ENCODE assay signal across 8 mouse cellular contexts in the genomic region with DNA sequence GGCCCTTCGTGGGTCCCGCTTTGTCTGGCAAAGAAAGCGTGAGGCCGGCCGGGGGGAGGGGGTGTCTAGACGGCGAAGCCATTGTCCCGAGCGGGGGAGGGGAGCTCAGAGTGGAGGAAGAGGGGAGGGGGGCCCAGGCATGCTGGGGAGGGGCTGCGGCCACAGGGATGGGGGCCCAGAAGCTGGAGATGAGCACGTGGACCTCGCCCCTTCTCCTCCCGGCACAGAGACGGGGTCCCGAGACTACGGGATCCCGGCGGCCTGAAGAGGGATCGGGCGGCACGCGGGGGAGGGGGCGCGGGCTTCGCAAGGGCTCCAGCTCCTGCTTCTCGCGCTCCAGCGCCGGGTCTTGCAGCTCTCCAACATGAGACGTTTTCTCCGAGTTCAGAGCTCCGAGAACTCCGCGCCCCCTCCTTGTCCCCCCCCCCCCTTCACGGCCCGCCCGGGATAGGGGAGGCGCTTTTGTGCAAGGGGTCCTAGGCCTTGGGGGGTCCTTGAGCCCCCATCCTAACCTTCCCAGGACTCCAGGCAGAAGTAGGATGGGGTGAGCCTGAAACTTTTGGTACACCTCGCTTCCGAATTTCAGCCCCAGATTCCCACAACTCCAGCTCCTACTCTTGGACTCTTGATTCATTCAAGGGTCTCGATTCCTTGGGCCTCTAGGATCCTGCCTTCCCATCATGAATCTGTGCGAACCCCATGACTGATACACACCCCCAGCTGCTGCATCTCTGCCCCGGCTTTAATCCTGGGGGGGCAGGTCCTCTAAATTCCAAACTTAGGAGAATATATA. TPM values are rescaled to one million over a fixed set of nuclear protein-coding genes. Genes with fewer than 3 reads are reported as not detected.
DNase-seq lines count a peak whose midpoint lies in the region; ATAC-seq and TF ChIP-seq lines count a peak whose summit lies in the region.

No protein-coding gene starts in this region.

- no peak for TF ChIP-seq CTCF in layer of hippocampus, adult 2 months (conservative IDR thresholded peaks at IDR 0.05)

- ATAC-seq in kidney, embryonic 16.5 days (ENCODE audit: low FRiP score, low TSS enrichment), result peak; percentile 41
- no peak for ATAC-seq in inflammation-experienced regulatory T-cells, adult 6 months

- no peak for DNase-seq in layer of hippocampus, adult 2 months (ENCODE audit: low spot score in 2 of 2)
- DNase-seq in layer of hippocampus, adult 11-12 months (ENCODE audit: low spot score), result no peak
- peak; percentile 86 for DNase-seq in R1 (ENCODE audit: low read depth, low spot score)
- peak; percentile 90 for DNase-seq in forelimb bud, embryonic 11.5 days (ENCODE audit: low read depth, low spot score)
- peak; percentile 93 for DNase-seq in mesoderm, embryonic 11.5 days (ENCODE audit: low read depth, low spot score)
- DNase-seq in testis, postnatal 10 days (ENCODE audit: low spot score), result peak; percentile 86

- H3K4me2 ChIP-seq in kidney, embryonic 16.5 days (replicated peaks; ENCODE audit: low read depth, low read length), result peak overlapping the region; percentile 81

- H3K36me3 ChIP-seq in kidney, embryonic 16.5 days (ENCODE audit: insufficient read depth, low read length), result no peaks in the 10 kb centered on the region

- H3K27ac ChIP-seq in layer of hippocampus, adult 2 months, result peak overlapping the region; percentile 28; the same call in 1 of the 2 replicates
- H3K27ac ChIP-seq in kidney, embryonic 16.5 days (ENCODE audit: low read length), result peak overlapping the region; percentile 91

- peaks cover 41% of the 10 kb centered on the region for H3K4me1 ChIP-seq in kidney, embryonic 16.5 days (ENCODE audit: insufficient read depth, low read length)

- H3K4me3 ChIP-seq in layer of hippocampus, adult 2 months, result peak overlapping the region; percentile 51
- peak overlapping the region; percentile 70 for H3K4me3 ChIP-seq in kidney, embryonic 16.5 days (ENCODE audit: low read length)

- no peaks in the 10 kb centered on the region for H3K9me3 ChIP-seq in kidney, embryonic 16.5 days (ENCODE audit: low read length)

- H3K9ac ChIP-seq in kidney, embryonic 16.5 days (replicated peaks; ENCODE audit: low read length), result peak overlapping the region; percentile 89

- WGBS in kidney, embryonic 16.5 days, result under 1% methylated on average over 37 of the region's 43 CpGs

- H3K27me3 ChIP-seq in kidney, embryonic 16.5 days (ENCODE audit: insufficient read depth, low read length), result no peaks in the 10 kb centered on the region

RNA-seq across cellular contexts. Expression of a gene that starts 0.7 kb away (rescaled TPM):
- total RNA-seq in layer of hippocampus, adult 2 months (2021), result 1 to 10 TPM; 7.2 to 7.7 TPM
- polyA plus RNA-seq in kidney, embryonic 16.5 days (2015; fragmentation: Nextera tagmentation; extraction: Ambion mirVana), result 13.6 and 15.0 TPM in 2 replicates
- polyA plus RNA-seq in inflammation-experienced regulatory T-cells, adult 6 months (2017; shearing (Covaris generic)), result not detected

RNA-seq across cellular contexts. Expression of a gene that starts 23.4 kb away (rescaled TPM):
- total RNA-seq in layer of hippocampus, adult 2 months (2021), result under 1 TPM; 0.42 to 0.44 TPM
- polyA plus RNA-seq in kidney, embryonic 16.5 days (2015; fragmentation: Nextera tagmentation; extraction: Ambion mirVana), result 0.19 and 0.37 TPM in 2 replicates
- under 1 TPM in 2 of 3 experiments, not detected in 1; 0.15 to 0.23 TPM for polyA plus RNA-seq in inflammation-experienced regulatory T-cells, adult 6 months (2017; shearing (Covaris generic))

Comparison
In these comparisons a context has a peak if more than half of its experiments do, and no peak if none do; other contexts are left out.
1. DNase-seq: peak in R1 (single experiment), forelimb bud, embryonic 11.5 days (single experiment), mesoderm, embryonic 11.5 days (single experiment) and testis, postnatal 10 days (single experiment); none in layer of hippocampus, adult 2 months (0 of 2) and layer of hippocampus, adult 11-12 months (single experiment).
2. RNA of a gene that starts 0.7 kb away (polyA plus RNA-seq): 13.6 to 15.0 TPM in kidney, embryonic 16.5 days; not detected in inflammation-experienced regulatory T-cells, adult 6 months; every median in the first group is over 10 times any median in the second.